Mouse (Mus musculus) heart, embryonic 11.5 days (tissue): ENCODE measurements around the gene Prpsap2. TPM values are rescaled to one million over a fixed set of nuclear protein-coding genes. Genes with fewer than 3 reads are reported as not detected.
"Not testable (repeated sequence)": the region's sequence is repeated elsewhere in the genome, so short reads cannot be mapped to it uniquely, and the experiment has no call there.

ENCODE experiments used
- ATAC-seq: fragments of 200-750 bp; cut with Nextera tagmentation; replicated peaks from 2 replicates; pipeline ENCODE4 v1.8.0; 2017; ENCODE audit warnings: moderate library complexity; ENCODE audit not compliant: insufficient number of reproducible peaks, low FRiP score, low TSS enrichment
- H3K27ac ChIP-seq: fragments of 300-500 bp; sonication (generic); 2 replicates; pipeline ENCODE4 v1.5.1; 2014; ENCODE audit warnings: mild to moderate bottlenecking, low read depth, low read length
- H3K27me3 ChIP-seq: fragments of 300-500 bp; sonication (generic); 2 replicates; pipeline ENCODE4 v1.6.1; 2014; ENCODE audit warnings: mild to moderate bottlenecking, low read length, mixed read lengths; ENCODE audit not compliant: control insufficient read depth, insufficient read depth
- H3K36me3 ChIP-seq: fragments of 300-500 bp; sonication (generic); 2 replicates; pipeline ENCODE4 v1.6.1; 2014; ENCODE audit warnings: mild to moderate bottlenecking, low read length, moderate library complexity, mixed read lengths; ENCODE audit not compliant: control insufficient read depth, insufficient read depth
- H3K4me1 ChIP-seq: fragments of 300-500 bp; sonication (generic); 2 replicates; pipeline ENCODE4 v1.6.1; 2014; ENCODE audit warnings: low read length; ENCODE audit not compliant: control insufficient read depth, insufficient read depth
- H3K4me2 ChIP-seq: fragments of 300-500 bp; sonication (generic); 2 replicates; pipeline ENCODE4 v1.6.1; 2014; ENCODE audit warnings: mild to moderate bottlenecking, moderate library complexity
- H3K4me3 ChIP-seq: fragments of 300-500 bp; sonication (generic); 2 replicates; pipeline ENCODE4 v1.5.1; 2014; ENCODE audit warnings: low read depth, low read length
- H3K9ac ChIP-seq: fragments of 300-500 bp; sonication (generic); 2 replicates; pipeline ENCODE4 v1.6.1; 2014; ENCODE audit warnings: mild to moderate bottlenecking, low read depth, low read length, moderate library complexity
- H3K9me3 ChIP-seq: fragments of 300-500 bp; sonication (generic); replicated peaks from 2 replicates; pipeline ENCODE4 v1.6.1; 2016; ENCODE audit warnings: low read length; ENCODE audit not compliant: control insufficient read depth
- WGBS: fragments of 180-500 bp; shearing (Covaris S2); extraction: QIAGEN DNeasy Blood & Tissue Kit; methylation state at CpG from one replicate; pipeline ENCODE4 v1.1.7; 2014; ENCODE audit not compliant: insufficient replicate concordance; 5-methylcytosine and 5-hydroxymethylcytosine counted together
- polyA plus RNA-seq: library from polyadenylated mRNA; unstranded; fragments of >200 nt; fragmentation: Nextera tagmentation; extraction: Ambion mirVana; gene quantifications from 2 replicates; pipeline ENCODE4 v1.2.1, GENCODE M21; 2014

The Prpsap2 gene
- 13.8 and 16.2 TPM in 2 replicates for polyA plus RNA-seq

DNA sequence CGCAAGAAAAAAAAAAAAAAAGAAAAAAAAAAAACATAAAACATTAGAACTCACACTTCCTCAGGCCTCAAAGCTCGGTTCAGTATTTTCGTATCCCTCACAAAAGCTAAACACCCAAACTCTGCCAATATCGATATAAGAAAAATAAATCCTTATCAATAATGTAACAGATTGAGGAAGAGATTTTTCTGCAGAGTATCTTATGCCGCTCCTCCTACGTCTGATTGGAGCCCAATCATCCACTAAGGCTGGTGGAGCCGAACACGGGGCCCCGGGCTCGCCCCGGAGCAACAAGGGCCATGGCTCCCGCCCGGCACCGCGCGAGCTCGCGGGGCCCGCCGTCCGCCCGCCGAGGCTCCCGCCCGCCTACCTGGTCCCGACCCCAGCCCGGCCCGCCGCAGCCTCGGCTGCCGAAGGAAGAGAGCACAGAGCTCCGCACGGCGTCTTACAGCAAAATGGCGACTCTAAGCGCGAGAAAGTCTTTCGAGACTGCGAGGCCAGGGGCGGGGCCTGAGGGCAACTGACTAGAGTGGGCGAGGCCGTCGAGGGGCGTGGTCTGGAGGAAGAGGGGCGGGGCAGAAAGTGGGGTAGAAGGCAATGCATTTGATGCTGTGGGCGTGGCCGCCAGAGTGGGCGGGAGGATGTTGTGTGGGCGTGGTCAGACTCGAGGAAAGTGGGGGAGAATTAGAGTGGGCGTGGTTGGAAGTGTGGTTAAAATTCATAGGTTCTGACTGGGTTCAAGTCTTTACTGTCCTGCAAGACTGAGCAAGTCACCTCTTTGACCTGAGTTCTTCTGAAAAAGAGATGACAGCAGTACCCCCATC, at the start of gene Prpsap2:
TSS of gene Prpsap2 (minus strand) at position 505 of the 824 bp plus-strand sequence.
- H3K27ac ChIP-seq, result peak within 1 kb of the TSS; percentile 76
- no peaks in the 10 kb centered on the region for H3K36me3 ChIP-seq
- no peaks in the 10 kb centered on the region for H3K9me3 ChIP-seq
- H3K4me3 ChIP-seq, result peak within 1 kb of the TSS; percentile 53
- peak within 1 kb of the TSS; percentile 77 for H3K4me2 ChIP-seq
- WGBS, result under 1% methylated on average over 51 of the region's 51 CpGs
- 0 out of 2 replicates have a peak, but pooled peaks cover 3% of the 10 kb centered on the region for H3K4me1 ChIP-seq
- H3K9ac ChIP-seq, result peak within 1 kb of the TSS; percentile 74
- no peaks in the 10 kb centered on the region for H3K27me3 ChIP-seq
- ATAC-seq, result peak; percentile 91

DNA sequence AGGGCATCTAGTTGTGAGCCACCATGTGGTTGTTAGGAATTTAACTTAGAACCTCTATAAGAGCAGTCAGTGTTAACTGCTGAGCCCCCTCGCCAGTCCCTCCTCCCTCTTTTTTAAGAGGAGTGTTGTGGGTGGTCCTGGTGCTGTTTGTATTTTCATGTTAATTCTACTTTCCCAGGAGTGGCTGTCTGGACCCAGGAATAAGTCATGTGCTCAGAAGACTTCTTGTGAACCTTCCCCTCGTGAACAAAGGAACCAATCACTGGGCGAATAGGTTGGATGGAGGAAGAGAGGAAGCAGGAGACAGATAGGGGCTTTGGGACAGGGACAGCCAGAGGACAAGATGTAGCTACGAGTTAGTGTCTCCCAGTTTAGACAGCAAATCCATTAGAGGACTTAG, 47.9 kb upstream of the Prpsap2 start:
- Histone ChIP-seq H3K4me2 (no peak overlapping the region), H3K9ac (no peak overlapping the region), H3K27ac (no peak overlapping the region), H3K4me1 (no peaks in the 10 kb centered on the region), H3K27me3 (no peaks in the 10 kb centered on the region), H3K4me3 (no peak overlapping the region), H3K36me3 (no peaks in the 10 kb centered on the region), H3K9me3 (no peaks in the 10 kb centered on the region)
- WGBS, result 54% methylated on average over 4 of the region's 4 CpGs
- ATAC-seq, result no peak

DNA sequence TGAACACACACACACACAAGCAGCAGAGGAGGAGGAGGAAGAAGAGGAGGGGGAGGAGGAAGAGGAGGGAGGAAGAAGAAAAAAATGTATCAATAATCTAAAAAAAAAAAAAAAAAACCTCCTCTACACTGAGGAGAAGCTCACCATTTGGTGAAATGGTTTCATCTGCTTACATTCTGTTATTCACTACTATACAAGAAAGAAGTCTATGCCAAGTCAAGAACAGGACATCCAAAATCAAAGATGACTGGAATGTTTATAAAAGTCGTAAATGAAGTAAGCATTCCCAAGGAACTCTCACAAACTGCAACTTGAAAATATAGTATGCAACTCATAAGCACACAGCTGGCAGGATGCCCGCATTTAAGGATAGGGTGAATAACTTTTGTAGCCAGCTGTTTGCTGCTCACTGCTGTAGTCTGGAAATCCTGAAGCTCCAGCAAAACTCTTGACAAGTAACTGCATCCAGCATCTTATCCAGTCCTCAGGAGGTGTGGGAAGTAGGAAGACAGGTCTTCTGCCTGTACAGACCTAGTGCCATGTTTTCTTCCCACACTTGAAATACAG, 46.7 kb upstream of the Prpsap2 start:
- H3K4me3 ChIP-seq, result no peak overlapping the region
- H3K4me2 ChIP-seq, result no peak overlapping the region
- no peaks in the 10 kb centered on the region for H3K36me3 ChIP-seq
- no peaks in the 10 kb centered on the region for H3K4me1 ChIP-seq
- no peak for ATAC-seq
- H3K27me3 ChIP-seq, result no peaks in the 10 kb centered on the region
- no peak overlapping the region for H3K27ac ChIP-seq
- H3K9me3 ChIP-seq, result no peaks in the 10 kb centered on the region
- 82% methylated on average over 2 of the region's 2 CpGs for WGBS
- H3K9ac ChIP-seq, result no peak overlapping the region

DNA sequence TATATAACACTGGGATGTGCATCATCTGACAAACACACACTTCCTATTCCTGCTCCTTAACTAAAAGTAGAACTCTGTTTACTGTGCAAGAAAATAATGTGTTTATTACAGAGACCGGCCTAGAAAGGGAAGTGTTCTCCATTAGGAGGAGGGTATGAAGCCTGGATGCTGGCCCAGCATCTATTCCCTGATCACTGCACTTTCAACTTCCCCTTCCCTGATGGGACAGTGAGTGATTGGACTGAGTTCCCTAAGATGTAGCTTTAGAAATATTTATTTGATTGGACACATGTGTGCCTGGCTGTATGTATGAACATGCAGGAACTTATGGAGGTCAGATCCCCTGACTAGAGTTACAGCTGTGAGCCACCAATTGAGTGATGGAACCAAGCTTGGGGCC, 31.6 kb upstream of the Prpsap2 start:
- H3K4me1 ChIP-seq, result no peaks in the 10 kb centered on the region
- no peaks in the 10 kb centered on the region for H3K9me3 ChIP-seq
- H3K36me3 ChIP-seq, result peaks cover 7% of the 10 kb centered on the region
- no peaks in the 10 kb centered on the region for H3K27me3 ChIP-seq
- no peak overlapping the region for H3K4me3 ChIP-seq
- ATAC-seq, result no peak
- H3K9ac ChIP-seq, result no peak overlapping the region
- H3K27ac ChIP-seq, result no peak overlapping the region
- WGBS, result 88% methylated on average over 1 of the region's 1 CpGs
- H3K4me2 ChIP-seq, result no peak overlapping the region

DNA sequence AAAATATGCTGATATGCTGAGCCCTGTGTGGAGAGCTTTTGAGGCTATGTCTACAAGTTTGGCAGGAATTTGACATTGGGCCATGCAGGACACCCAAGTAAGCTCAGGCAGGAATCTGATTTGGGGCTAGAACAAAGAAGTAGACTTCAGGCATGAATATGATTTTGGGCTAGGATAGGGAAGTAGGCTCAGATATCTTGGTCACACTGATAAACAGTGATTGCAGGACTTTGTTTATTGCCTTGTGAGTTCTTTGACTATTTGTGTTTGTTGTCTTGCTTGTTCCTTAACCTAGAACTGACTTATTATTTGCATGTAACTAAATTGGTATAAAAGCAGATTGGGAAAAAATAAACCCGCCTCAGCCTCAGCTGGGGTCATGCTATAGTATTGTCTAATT, 26.7 kb upstream of the Prpsap2 start:
- Histone ChIP-seq H3K27ac (no peak overlapping the region), H3K27me3 (no peaks in the 10 kb centered on the region), H3K9me3 (no peaks in the 10 kb centered on the region), H3K9ac (no peak overlapping the region), H3K4me1 (no peaks in the 10 kb centered on the region), H3K4me2 (no peak overlapping the region), H3K36me3 (0 out of 2 replicates have a peak, but pooled peaks cover 4% of the 10 kb centered on the region), H3K4me3 (no peak overlapping the region)
- no peak for ATAC-seq
- 73% methylated on average over 1 of the region's 1 CpGs for WGBS

DNA sequence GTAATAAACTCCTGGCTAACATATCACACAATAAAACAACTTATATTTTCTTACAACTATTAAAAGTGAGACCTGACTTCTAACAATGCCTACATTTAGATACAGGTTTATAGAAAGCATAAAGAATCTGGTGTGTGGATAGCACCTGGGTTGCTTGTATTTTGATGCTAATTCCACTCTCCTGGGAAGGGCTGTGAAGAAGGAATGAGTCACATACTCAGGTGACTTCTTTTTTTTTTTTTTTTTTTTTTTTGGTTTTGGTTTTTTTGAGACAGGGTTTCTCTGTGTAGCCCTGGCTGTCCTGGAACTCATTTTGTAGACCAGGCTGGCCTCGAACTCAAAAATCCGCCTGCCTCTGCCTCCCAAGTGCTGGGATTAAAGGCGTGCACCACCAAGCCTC, 20.6 kb upstream of the Prpsap2 start:
- not testable (repeated sequence) for H3K36me3 ChIP-seq, H3K27ac ChIP-seq, ATAC-seq, H3K4me1 ChIP-seq, H3K9ac ChIP-seq, H3K4me2 ChIP-seq, H3K9me3 ChIP-seq, H3K4me3 ChIP-seq, H3K27me3 ChIP-seq
- 87% methylated on average over 3 of the region's 3 CpGs for WGBS

DNA sequence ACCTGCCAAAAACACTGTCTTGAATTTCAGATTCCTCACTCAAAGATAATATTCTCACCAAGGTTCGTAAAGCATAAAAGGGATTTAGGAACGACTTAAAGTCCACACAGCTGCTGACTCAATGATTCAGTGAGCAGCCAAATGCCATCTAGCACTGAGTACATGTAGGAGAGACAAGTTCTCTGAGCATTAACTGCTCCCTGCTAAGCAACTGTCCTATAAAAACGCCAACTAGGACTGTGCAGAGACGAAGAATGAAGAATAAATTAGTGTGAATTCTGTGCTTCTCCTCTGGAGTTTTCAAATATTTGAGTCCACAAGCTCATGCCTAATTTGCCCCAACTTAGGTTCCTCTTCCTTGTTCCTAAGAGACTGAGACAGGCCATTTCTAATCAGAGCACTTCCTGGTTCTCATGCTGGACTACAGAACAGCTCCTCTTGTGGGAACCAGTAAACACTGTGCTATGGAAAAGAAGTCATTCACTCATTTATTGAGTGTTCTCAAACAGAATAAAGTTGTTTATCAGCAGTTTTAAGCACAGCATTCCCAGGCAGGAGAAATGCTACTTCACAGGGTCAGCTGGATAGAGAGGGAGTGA, 12.8 kb upstream of the Prpsap2 start:
- Histone ChIP-seq H3K9me3 (no peaks in the 10 kb centered on the region), H3K27me3 (no peaks in the 10 kb centered on the region), H3K9ac (no peak overlapping the region), H3K27ac (no peak overlapping the region), H3K4me3 (no peak overlapping the region), H3K36me3 (peaks cover 3% of the 10 kb centered on the region; the same call in 1 of the 2 replicates), H3K4me2 (no peak overlapping the region), H3K4me1 (no peaks in the 10 kb centered on the region)
- WGBS, result 75% methylated on average over 4 of the region's 4 CpGs
- no peak for ATAC-seq

DNA sequence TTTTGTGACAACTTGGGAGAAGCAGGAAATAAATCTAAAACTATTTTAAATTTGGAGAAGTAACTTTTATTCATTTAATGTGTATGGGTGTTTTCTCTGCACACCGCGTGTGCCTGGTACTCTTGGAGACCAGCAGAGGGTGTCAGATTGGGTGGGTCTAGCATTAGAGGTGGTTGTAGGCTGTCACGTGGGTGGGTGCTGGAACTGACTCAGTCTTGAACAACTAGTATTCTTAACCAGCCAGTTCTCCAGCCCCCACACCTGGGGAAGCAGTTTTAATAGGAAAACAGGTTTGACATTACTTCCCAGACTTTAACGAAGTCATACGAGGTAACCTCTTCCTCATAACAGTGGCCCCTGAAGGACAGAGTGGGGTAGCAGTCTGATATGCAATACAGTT, 1.4 kb downstream of the Prpsap2 start:
- H3K9ac ChIP-seq, result no peak overlapping the region
- H3K27ac ChIP-seq, result no peak overlapping the region
- no peaks in the 10 kb centered on the region for H3K9me3 ChIP-seq
- H3K36me3 ChIP-seq, result no peaks in the 10 kb centered on the region
- H3K4me1 ChIP-seq, result 0 out of 2 replicates have a peak, but pooled peaks cover 3% of the 10 kb centered on the region
- H3K4me3 ChIP-seq, result peak overlapping the region; percentile 53; the same call in 1 of the 2 replicates
- ATAC-seq, result no peak
- H3K27me3 ChIP-seq, result no peaks in the 10 kb centered on the region
- H3K4me2 ChIP-seq, result peak overlapping the region; percentile 77
- WGBS, result 72% methylated on average over 5 of the region's 5 CpGs
